Mouse (Mus musculus): Measurements from ENCODE around the gene Tmem200b. TPM values are rescaled to one million over a fixed set of nuclear protein-coding genes. Genes with fewer than 3 reads are reported as not detected.

Tmem200b gene
- total and polyA plus RNA-seq, 2 experiments from 2014 or later = 0.33 to 2.5 TPM

- 91% methylated on average over 3 of the region's 3 CpGs for WGBS
Measured at GRCm38 (mm10) chr4:131907912-131908311, 13.7 kb upstream of the Tmem200b start.

GRCm38 (mm10) chr4:131910237-131910994 is 11.2 kb upstream of the Tmem200b start:
- H3K4me3 ChIP-seq (ENCODE audit: low read depth, low read length) = no peak overlapping the region
- TF ChIP-seq CTCF (IDR thresholded peaks at IDR 0.05; ENCODE audit: low read depth) = no peak
- DNase-seq = no peak
- no peak overlapping the region for H3K27ac ChIP-seq (ENCODE audit: low read depth, low read length)
- H3K4me2 ChIP-seq (ENCODE audit: low read depth) = 0 out of 2 replicates have a peak overlapping the region, but pooled peaks have one; percentile 8
- no peaks in the 10 kb centered on the region for H3K36me3 ChIP-seq (ENCODE audit: insufficient read depth)
- H3K4me1 ChIP-seq (ENCODE audit: insufficient read depth) = no peaks in the 10 kb centered on the region
- H3K9me3 ChIP-seq (ENCODE audit: low read length) = no peaks in the 10 kb centered on the region
- WGBS = 23% methylated on average over 18 of the region's 21 CpGs
- peaks cover 26% of the 10 kb centered on the region for H3K27me3 ChIP-seq (ENCODE audit: insufficient read depth, low read length)
- ATAC-seq = no peak
- no peak overlapping the region for H3K9ac ChIP-seq

More at GRCm38 (mm10) chr4:131907912-131908311, 13.7 kb upstream of the Tmem200b start:
- Histone ChIP-seq H3K9ac (no peak overlapping the region), H3K27ac (ENCODE audit: low read depth, low read length) (no peak overlapping the region), H3K4me1 (ENCODE audit: insufficient read depth) (no peaks in the 10 kb centered on the region), H3K9me3 (ENCODE audit: low read length) (no peaks in the 10 kb centered on the region), H3K4me3 (ENCODE audit: low read depth, low read length) (no peak overlapping the region), H3K4me2 (ENCODE audit: low read depth) (no peak overlapping the region), H3K36me3 (ENCODE audit: insufficient read depth) (peaks cover 5% of the 10 kb centered on the region; the same call in 1 of the 2 replicates), H3K27me3 (ENCODE audit: insufficient read depth, low read length) (peaks cover 7% of the 10 kb centered on the region)
- peak; percentile 41 for TF ChIP-seq CTCF (IDR thresholded peaks at IDR 0.05; ENCODE audit: low read depth)
- DNase-seq = no peak
- no peak for ATAC-seq

DNA sequence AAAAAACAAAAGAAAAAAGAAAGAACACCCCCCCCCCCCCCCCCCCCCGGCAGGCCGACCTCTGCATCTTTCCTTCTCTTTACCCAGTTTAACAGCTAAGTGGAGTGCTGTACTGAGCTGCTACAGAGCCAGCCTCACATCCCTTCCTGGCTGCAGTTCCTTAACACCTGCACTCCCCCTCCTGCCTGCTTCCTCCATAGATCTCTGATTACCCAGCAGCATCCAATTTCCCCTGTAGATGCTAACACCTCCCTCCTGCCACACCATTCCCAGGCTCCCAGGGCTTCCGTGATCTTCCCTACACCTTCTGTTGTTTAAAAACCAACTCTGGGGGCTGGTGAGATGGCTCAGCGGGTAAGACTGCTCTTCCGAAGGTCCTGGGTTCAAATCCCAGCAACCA is 10.1 kb upstream of the Tmem200b start:
- Histone ChIP-seq H3K9me3 (ENCODE audit: low read length) (no peaks in the 10 kb centered on the region), H3K27me3 (ENCODE audit: insufficient read depth, low read length) (peaks cover 36% of the 10 kb centered on the region), H3K4me2 (ENCODE audit: low read depth) (no peak overlapping the region), H3K9ac (no peak overlapping the region), H3K4me1 (ENCODE audit: insufficient read depth) (no peaks in the 10 kb centered on the region), H3K36me3 (ENCODE audit: insufficient read depth) (no peaks in the 10 kb centered on the region), H3K4me3 (ENCODE audit: low read depth, low read length) (no peak overlapping the region), H3K27ac (ENCODE audit: low read depth, low read length) (no peak overlapping the region)
- ATAC-seq (no peak), DNase-seq (no peak)
- WGBS = 61% methylated on average over 3 of the region's 5 CpGs
- TF ChIP-seq CTCF (IDR thresholded peaks at IDR 0.05; ENCODE audit: low read depth) = no peak

DNA sequence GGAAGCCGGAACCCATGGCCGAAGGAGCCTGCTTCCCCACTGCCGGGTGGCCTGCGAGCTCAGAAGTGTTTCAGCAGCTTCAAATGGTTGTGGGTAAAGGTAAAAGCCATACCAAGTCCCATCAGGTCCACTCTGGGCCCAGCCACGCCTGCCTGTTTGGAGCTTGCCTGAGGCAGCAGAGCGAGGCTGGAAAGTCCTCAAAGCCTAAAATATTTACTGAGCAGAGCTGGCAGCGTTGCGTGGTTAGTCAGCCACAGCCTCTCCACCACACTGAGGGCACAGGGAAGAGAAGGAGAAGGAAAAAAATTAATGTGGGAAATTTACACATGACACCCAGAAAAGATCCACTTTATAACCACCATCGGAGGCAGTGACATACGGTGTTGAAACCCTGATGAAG is 8.0 kb upstream of the Tmem200b start:
- peaks cover 53% of the 10 kb centered on the region for H3K27me3 ChIP-seq (ENCODE audit: insufficient read depth, low read length)
- no peak overlapping the region for H3K4me2 ChIP-seq (ENCODE audit: low read depth)
- no peak overlapping the region for H3K9ac ChIP-seq
- H3K4me1 ChIP-seq (ENCODE audit: insufficient read depth) = no peaks in the 10 kb centered on the region
- H3K36me3 ChIP-seq (ENCODE audit: insufficient read depth) = no peaks in the 10 kb centered on the region
- 52% methylated on average over 10 of the region's 10 CpGs for WGBS
- TF ChIP-seq CTCF (IDR thresholded peaks at IDR 0.05; ENCODE audit: low read depth) = no peak
- no peak for DNase-seq
- H3K9me3 ChIP-seq (ENCODE audit: low read length) = no peaks in the 10 kb centered on the region
- no peak for ATAC-seq
- no peak overlapping the region for H3K27ac ChIP-seq (ENCODE audit: low read depth, low read length)
- H3K4me3 ChIP-seq (ENCODE audit: low read depth, low read length) = no peak overlapping the region

GRCm38 (mm10) chr4:131914046-131914643 is 7.4 kb upstream of the Tmem200b start:
- no peaks in the 10 kb centered on the region for H3K9me3 ChIP-seq (ENCODE audit: low read length)
- ATAC-seq (peak; percentile 42), DNase-seq (no peak)
- H3K36me3 ChIP-seq (ENCODE audit: insufficient read depth) = no peaks in the 10 kb centered on the region
- H3K4me3 ChIP-seq (ENCODE audit: low read depth, low read length) = no peak overlapping the region
- no peak overlapping the region for H3K9ac ChIP-seq
- H3K27ac ChIP-seq (ENCODE audit: low read depth, low read length) = no peak overlapping the region
- 23% methylated on average over 9 of the region's 9 CpGs for WGBS
- no peaks in the 10 kb centered on the region for H3K4me1 ChIP-seq (ENCODE audit: insufficient read depth)
- H3K4me2 ChIP-seq (ENCODE audit: low read depth) = no peak overlapping the region
- no peak for TF ChIP-seq CTCF (IDR thresholded peaks at IDR 0.05; ENCODE audit: low read depth)
- peaks cover 59% of the 10 kb centered on the region for H3K27me3 ChIP-seq (ENCODE audit: insufficient read depth, low read length)

DNA sequence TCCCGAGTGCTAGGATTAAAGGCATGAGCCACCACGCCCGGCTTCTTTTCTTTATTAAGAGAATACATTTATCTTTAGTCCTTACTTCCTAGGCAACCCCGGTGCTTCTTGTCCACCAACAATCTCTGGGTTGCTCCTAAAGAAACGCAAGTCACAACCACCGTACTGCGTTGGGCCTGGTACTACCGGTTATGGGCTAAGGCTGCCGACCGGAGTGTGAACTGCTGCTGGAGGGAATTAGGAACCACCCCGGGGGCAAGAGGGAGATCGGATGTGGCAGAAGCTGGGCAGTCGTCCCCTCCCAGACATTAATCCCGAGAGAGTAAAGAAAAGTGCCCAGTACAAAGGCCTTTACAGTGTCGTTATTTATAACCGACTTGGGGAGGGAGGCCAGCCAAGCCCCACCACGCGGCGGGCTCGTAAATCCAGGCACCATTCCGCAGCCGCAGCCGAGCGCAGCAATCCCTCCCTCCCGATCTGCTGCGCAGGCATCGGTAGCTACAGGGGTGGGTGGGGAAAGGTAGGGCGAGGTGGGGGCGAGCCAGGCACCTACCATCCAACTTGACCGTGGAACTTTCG is 6.6 kb upstream of the Tmem200b start:
- H3K4me1 ChIP-seq (ENCODE audit: insufficient read depth) = no peaks in the 10 kb centered on the region
- no peaks in the 10 kb centered on the region for H3K9me3 ChIP-seq (ENCODE audit: low read length)
- WGBS = 3% methylated on average over 31 of the region's 31 CpGs
- DNase-seq = peak; percentile 54
- peak overlapping the region; percentile 29 for H3K4me3 ChIP-seq (ENCODE audit: low read depth, low read length)
- ATAC-seq = no peak
- H3K4me2 ChIP-seq (ENCODE audit: low read depth) = peak overlapping the region; percentile 52
- peaks cover 66% of the 10 kb centered on the region for H3K27me3 ChIP-seq (ENCODE audit: insufficient read depth, low read length)
- H3K9ac ChIP-seq = peak overlapping the region; percentile 36; the same call in 1 of the 2 replicates
- H3K36me3 ChIP-seq (ENCODE audit: insufficient read depth) = no peaks in the 10 kb centered on the region
- H3K27ac ChIP-seq (ENCODE audit: low read depth, low read length) = no peak overlapping the region
- TF ChIP-seq CTCF (IDR thresholded peaks at IDR 0.05; ENCODE audit: low read depth) = no peak

DNA sequence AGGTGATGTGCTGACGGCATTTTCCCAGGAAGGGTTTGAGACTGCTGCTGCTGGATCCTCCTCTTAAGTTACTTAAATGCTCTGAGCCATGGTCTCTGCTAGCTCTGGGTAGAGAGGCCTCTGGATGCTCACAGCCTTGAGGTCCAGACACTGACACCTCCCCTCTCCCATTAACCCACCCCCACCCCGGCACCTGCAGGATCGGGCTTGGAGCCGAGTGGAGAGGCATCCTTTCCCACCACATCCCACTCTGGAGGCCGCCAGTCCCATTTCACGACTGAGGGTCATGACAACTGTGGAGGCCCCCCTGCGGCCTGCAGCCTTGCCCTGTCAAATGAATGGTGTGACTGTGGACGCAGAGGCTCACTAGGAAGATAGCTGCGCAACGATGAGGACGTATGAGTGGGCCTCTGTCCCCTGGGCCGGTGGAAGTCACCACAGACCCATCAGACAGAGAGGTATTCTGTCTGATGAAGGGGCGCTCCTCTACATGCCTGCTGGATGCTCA is 5.7 kb upstream of the Tmem200b start:
- H3K4me3 ChIP-seq (ENCODE audit: low read depth, low read length) = no peak overlapping the region
- DNase-seq = no peak
- H3K9me3 ChIP-seq (ENCODE audit: low read length) = no peaks in the 10 kb centered on the region
- H3K4me2 ChIP-seq (ENCODE audit: low read depth) = peak overlapping the region; percentile 52; the same call in 1 of the 2 replicates
- no peak for ATAC-seq
- no peaks in the 10 kb centered on the region for H3K4me1 ChIP-seq (ENCODE audit: insufficient read depth)
- TF ChIP-seq CTCF (IDR thresholded peaks at IDR 0.05; ENCODE audit: low read depth) = no peak
- H3K36me3 ChIP-seq (ENCODE audit: insufficient read depth) = no peaks in the 10 kb centered on the region
- H3K27me3 ChIP-seq (ENCODE audit: insufficient read depth, low read length) = peaks cover 75% of the 10 kb centered on the region
- no peak overlapping the region for H3K9ac ChIP-seq
- no peak overlapping the region for H3K27ac ChIP-seq (ENCODE audit: low read depth, low read length)
- 34% methylated on average over 13 of the region's 13 CpGs for WGBS
